Mouse (Mus musculus) myocyte (in vitro differentiated cells): ENCODE results near the gene Cracr2b.

Experiments
- MAX ChIP-seq: IDR thresholded peaks from one replicate; pipeline ENCODE4 v1.6.1; 2011; ENCODE audit warnings: low read depth, mild to moderate bottlenecking, control low read depth
- POLR2A ChIP-seq: IDR thresholded peaks from one replicate; pipeline ENCODE4 v1.6.1; 2011; ENCODE audit warnings: low read depth, mild to moderate bottlenecking, control low read depth, moderate library complexity; ENCODE audit not compliant: insufficient read length
- TCF3 ChIP-seq: IDR thresholded peaks from one replicate; pipeline ENCODE4 v1.6.1; 2011; ENCODE audit warnings: low read depth, control low read depth; ENCODE audit not compliant: insufficient read length
- USF1 ChIP-seq: IDR thresholded peaks from one replicate; pipeline ENCODE4 v1.6.1; 2011; ENCODE audit warnings: low read depth, mild to moderate bottlenecking, control low read depth, moderate library complexity

DNA sequence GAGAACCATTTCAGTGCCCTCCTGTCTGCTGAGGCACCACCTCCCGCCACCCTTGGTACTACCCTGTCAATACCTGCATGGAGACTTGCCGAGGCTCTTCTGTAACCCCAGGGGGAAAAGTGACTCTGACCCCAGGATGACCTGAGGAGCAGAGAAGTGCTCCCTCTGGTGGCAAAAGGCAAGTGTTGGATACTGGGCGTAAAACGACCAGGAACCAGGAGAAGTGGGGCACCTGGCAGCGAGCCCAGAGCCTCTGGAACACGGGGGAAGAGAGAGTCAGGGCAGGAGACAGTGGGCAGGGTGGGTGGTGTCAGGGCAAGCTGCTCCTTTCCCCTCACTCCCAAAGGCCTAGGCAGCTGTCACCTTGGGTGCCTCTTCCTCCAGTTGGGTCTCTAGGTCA is 20.3 kb upstream of the Cracr2b start:
- TF ChIP-seq USF1 (no peak), POLR2A (no peak), TCF3 (no peak), MAX (no peak)
